Mouse (Mus musculus): ENCODE measurements around the gene Prkci. TPM values are rescaled to one million over a fixed set of nuclear protein-coding genes. Genes with fewer than 3 reads are reported as not detected.
A peak's percentile ranks its signal among the peaks of the same experiment; 100 is the strongest.

Prkci gene
- polyA plus RNA-seq, 1 experiment from 2014 or later = 5.0 TPM

DNA sequence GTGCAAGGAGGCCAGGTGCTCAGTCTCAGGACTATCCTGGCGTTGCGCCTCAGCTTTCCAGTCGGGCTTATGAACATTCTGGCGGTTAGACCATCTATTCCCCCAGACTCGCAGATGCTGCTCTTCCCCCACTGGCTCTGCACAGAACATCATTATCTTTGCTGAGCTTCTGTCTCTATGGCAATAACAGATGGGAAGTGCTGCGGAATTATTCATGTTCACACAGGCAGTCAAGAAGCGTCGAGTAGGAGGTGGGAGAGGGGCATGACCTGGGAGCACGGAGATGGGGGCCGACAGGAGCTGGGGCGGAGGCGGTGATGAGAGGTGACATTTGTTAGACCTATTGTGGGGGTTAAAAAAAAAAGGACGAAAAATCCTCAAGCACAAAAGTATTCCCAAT is 97.6 kb downstream of the Prkci start:
- peak overlapping the region; percentile 96 for H3K9ac ChIP-seq
- peaks cover 58% of the 10 kb centered on the region for H3K4me1 ChIP-seq (replicated peaks)
- DNase-seq = peak; percentile 31
- 2% methylated on average over 13 of the region's 13 CpGs for WGBS (ENCODE audit: insufficient replicate concordance)
- peak overlapping the region; percentile 100 for H3K4me2 ChIP-seq
- H3K27me3 ChIP-seq = no peaks in the 10 kb centered on the region
- ATAC-seq (ENCODE audit: low read depth) = no peak
- H3K4me3 ChIP-seq (replicated peaks) = peak overlapping the region; percentile 89
- peak overlapping the region; percentile 92 for H3K27ac ChIP-seq
- no peaks in the 10 kb centered on the region for H3K9me3 ChIP-seq (replicated peaks)
- no peaks in the 10 kb centered on the region for H3K36me3 ChIP-seq

DNA sequence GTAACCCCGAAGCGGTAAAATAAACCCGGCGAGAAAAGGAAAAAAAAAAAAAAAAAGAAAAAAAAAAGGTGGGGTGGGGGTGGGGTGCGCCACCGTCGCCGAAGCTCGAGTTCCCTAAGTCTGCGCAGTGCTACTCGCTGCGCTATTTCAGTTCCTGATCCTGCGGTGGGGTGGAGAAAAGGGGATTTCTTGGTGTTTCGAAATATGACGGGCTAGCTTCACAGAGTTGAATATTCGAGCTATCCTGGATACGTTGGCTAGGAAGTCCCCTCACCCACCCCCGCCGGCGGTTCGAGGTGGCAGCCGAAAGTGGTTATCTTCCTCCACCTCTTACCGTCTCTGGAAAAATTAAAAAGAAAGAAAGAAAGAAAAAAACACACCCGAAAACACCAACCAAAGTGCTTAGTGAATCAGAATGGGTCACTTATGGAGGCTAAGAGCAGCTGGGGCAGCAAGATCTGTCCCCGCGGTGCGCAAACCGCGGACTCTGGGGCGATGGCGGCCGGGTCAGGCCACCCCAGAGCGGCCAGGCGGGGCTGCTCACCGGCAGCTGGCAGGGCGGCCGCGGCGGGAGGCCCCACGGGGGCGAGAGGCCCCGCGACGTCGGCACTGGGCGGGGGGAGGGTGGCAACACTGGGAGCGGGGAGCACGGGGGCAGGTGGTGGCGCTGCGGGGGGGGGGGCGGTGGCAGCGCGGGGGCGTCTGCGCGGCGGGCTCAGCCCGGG is 98.2 kb downstream of the Prkci start:
- DNase-seq (peak; percentile 62), ATAC-seq (ENCODE audit: low read depth) (peak; percentile 68)
- H3K4me3 ChIP-seq (replicated peaks) = peak overlapping the region; percentile 89
- no peaks in the 10 kb centered on the region for H3K9me3 ChIP-seq (replicated peaks)
- H3K27me3 ChIP-seq = no peaks in the 10 kb centered on the region
- H3K36me3 ChIP-seq = no peaks in the 10 kb centered on the region
- 1% methylated on average over 45 of the region's 58 CpGs for WGBS (ENCODE audit: insufficient replicate concordance)
- H3K4me2 ChIP-seq = peak overlapping the region; percentile 100
- H3K27ac ChIP-seq = peak overlapping the region; percentile 92
- H3K4me1 ChIP-seq (replicated peaks) = peaks cover 62% of the 10 kb centered on the region
- H3K9ac ChIP-seq = peak overlapping the region; percentile 96

DNA sequence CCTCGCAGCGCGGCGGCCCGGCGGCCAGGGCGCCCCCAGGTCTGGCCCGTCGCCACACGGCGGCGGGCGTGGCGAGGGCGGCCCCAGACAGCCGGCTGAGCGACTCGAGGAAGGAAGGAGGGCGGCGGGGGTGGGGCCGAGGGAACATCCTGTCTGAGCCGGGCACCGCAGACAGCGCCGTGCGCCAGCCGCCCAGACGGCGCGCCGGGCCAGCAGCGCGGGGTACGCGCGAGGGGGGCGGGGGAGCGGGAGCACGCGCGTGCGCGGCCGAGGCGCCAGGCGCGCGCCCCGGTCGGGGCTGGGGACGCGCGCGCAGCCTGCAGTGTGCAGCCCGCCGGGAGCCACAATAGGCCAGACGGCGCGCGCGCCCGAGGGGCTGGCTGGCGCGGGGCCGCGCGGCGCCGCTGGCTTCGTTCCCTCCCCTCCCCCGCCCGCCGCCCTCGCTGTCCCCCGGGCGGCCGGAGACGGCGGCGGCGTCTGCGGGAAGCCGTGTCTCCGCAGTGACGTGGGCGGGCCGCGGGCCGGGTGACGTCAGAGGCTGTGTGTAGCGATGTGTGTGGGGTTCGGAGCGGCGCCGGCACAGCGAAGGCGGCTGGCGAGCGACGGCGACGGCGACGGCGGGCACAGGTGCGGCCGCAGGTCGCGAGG is 99.1 kb downstream of the Prkci start, which contains the start of gene Skil:
Skil (plus strand) TSS at position 528 of the 648 bp plus-strand sequence.
- peak; percentile 93 for ATAC-seq (ENCODE audit: low read depth)
- peak within 1 kb of the TSS; percentile 92 for H3K27ac ChIP-seq
- peak within 1 kb of the TSS; percentile 96 for H3K9ac ChIP-seq
- peak; percentile 84 for DNase-seq
- no peaks in the 10 kb centered on the region for H3K27me3 ChIP-seq
- H3K4me2 ChIP-seq = peak within 1 kb of the TSS; percentile 100
- H3K36me3 ChIP-seq = no peaks in the 10 kb centered on the region
- under 1% methylated on average over 73 of the region's 109 CpGs for WGBS (ENCODE audit: insufficient replicate concordance)
- H3K9me3 ChIP-seq (replicated peaks) = no peaks in the 10 kb centered on the region
- H3K4me3 ChIP-seq (replicated peaks) = peak within 1 kb of the TSS; percentile 89
- H3K4me1 ChIP-seq (replicated peaks) = peaks cover 65% of the 10 kb centered on the region

GRCm38 (mm10) chr3:31095179-31095490 is 99.6 kb downstream of the Prkci start:
- Histone ChIP-seq H3K9ac (peak overlapping the region; percentile 96), H3K36me3 (no peaks in the 10 kb centered on the region), H3K4me3 (replicated peaks) (peak overlapping the region; percentile 89), H3K9me3 (replicated peaks) (no peaks in the 10 kb centered on the region), H3K27me3 (no peaks in the 10 kb centered on the region), H3K27ac (peak overlapping the region; percentile 92), H3K4me2 (peak overlapping the region; percentile 100), H3K4me1 (replicated peaks) (peaks cover 69% of the 10 kb centered on the region)
- no peak for ATAC-seq (ENCODE audit: low read depth)
- under 1% methylated on average over 36 of the region's 39 CpGs for WGBS (ENCODE audit: insufficient replicate concordance)
- no peak for DNase-seq

DNA sequence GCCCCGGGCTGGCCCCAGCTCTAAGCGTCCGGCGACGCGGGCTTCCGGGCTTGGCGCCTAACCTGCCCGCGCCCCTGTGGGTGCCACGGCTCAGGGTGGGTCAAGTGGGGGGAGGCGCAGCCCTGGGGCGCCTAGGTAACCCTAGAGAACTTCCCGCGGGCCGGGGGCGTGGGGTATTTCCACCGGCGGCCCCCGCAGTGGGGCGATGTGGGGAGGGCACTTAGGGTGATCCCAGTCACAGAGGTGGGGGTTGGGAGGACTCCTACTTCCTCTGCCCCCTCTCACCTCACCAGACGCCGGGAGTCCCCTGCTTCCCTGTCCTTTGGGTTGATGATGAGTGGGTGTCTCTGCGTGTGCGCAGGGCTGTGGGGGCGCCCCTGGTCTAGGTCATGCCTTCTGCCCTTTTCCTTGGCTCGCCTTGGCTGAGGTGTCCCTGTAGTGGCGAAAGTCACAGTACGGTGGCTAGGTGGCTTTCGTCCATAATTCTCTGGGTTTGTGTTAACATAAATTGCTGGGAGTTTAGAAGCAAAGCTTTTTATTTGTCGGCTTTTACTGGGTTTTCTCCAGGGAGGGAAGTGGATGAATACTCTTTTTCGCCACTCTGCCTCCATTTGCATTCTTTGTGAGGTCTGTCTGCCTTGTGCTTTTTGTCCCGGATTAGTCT is 100.1 kb downstream of the Prkci start:
- 0 out of 2 replicates have a peak, but pooled peaks have one; percentile 4 for ATAC-seq (ENCODE audit: low read depth)
- Histone ChIP-seq H3K4me1 (replicated peaks) (peaks cover 65% of the 10 kb centered on the region), H3K9ac (peak overlapping the region; percentile 96), H3K36me3 (no peaks in the 10 kb centered on the region), H3K27me3 (no peaks in the 10 kb centered on the region), H3K4me2 (peak overlapping the region; percentile 100), H3K27ac (peak overlapping the region; percentile 92), H3K9me3 (replicated peaks) (no peaks in the 10 kb centered on the region), H3K4me3 (replicated peaks) (peak overlapping the region; percentile 89)
- WGBS (ENCODE audit: insufficient replicate concordance) = 2% methylated on average over 33 of the region's 33 CpGs
- peak; percentile 27 for DNase-seq

- Histone ChIP-seq H3K27ac (peak overlapping the region; percentile 92; the same call in 1 of the 2 replicates), H3K9ac (peak overlapping the region; percentile 96), H3K27me3 (no peaks in the 10 kb centered on the region), H3K4me3 (replicated peaks) (peak overlapping the region; percentile 89), H3K9me3 (replicated peaks) (no peaks in the 10 kb centered on the region), H3K36me3 (no peaks in the 10 kb centered on the region), H3K4me1 (replicated peaks) (peaks cover 57% of the 10 kb centered on the region), H3K4me2 (peak overlapping the region; percentile 100)
- DNase-seq (no peak), ATAC-seq (ENCODE audit: low read depth) (no peak)
- WGBS (ENCODE audit: insufficient replicate concordance) = 48% methylated on average over 10 of the region's 10 CpGs
Measured at GRCm38 (mm10) chr3:31096155-31097101, 100.9 kb downstream of the Prkci start.

DNA sequence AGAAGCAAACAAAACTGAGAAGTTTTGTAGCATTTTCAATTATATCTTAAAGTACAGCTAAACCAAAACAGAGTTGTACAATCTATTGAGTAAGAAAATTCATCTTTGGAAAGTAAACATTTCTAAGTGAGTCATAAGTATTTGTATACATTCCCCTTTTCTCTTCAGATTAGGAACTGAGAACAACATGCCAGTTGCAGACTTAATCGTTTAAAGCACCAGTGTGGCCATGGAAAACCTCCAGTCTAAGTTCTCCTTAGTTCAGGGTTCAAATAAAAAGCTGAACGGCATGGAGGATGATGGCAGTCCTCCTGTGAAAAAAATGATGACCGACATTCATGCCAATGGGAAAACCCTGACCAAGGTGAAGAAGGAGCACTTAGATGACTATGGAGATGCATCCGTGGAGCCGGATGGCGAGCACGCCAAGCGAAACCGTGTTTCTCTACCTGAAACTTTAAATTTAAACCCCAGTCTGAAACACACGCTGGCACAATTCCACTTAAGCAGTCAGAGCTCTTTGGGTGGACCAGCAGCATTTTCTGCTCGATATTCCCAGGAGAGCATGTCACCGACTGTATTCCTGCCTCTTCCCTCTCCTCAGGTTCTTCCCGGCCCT is 101.7 kb downstream of the Prkci start:
- DNase-seq = no peak
- H3K4me1 ChIP-seq (replicated peaks) = peaks cover 50% of the 10 kb centered on the region
- no peaks in the 10 kb centered on the region for H3K36me3 ChIP-seq
- no peaks in the 10 kb centered on the region for H3K27me3 ChIP-seq
- WGBS (ENCODE audit: insufficient replicate concordance) = 83% methylated on average over 13 of the region's 13 CpGs
- H3K9ac ChIP-seq = no peak overlapping the region
- no peak overlapping the region for H3K4me3 ChIP-seq (replicated peaks)
- no peaks in the 10 kb centered on the region for H3K9me3 ChIP-seq (replicated peaks)
- no peak overlapping the region for H3K27ac ChIP-seq
- ATAC-seq (ENCODE audit: low read depth) = no peak
- no peak overlapping the region for H3K4me2 ChIP-seq

- Histone ChIP-seq H3K4me3 (replicated peaks) (no peak overlapping the region), H3K27me3 (no peaks in the 10 kb centered on the region), H3K36me3 (no peaks in the 10 kb centered on the region), H3K4me2 (no peak overlapping the region), H3K9ac (no peak overlapping the region), H3K9me3 (replicated peaks) (no peaks in the 10 kb centered on the region), H3K4me1 (replicated peaks) (peaks cover 45% of the 10 kb centered on the region), H3K27ac (no peak overlapping the region)
- DNase-seq (no peak), ATAC-seq (ENCODE audit: low read depth) (no peak)
- WGBS (ENCODE audit: insufficient replicate concordance) = 81% methylated on average over 11 of the region's 11 CpGs
Measured at GRCm38 (mm10) chr3:31097976-31098375, 102.4 kb downstream of the Prkci start.

DNA sequence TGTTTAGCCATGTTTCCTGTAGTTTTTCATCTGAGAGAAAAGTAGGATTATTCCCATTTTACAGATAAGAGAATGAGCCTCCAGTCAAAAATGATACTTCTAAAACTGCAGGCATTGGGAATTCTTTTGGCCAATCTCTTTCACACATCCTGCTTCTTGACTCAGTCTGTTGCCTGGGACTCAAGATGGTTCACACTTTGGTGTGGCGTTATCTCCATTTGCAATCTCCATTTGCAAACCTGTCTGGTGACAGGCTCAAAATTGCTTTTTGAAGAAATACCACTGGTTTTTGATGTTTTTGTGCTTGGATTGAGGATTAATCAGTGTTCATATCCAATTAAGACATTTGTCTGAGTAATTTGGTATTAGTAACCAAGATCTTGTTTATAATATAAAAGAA is 103.0 kb downstream of the Prkci start:
- no peak overlapping the region for H3K4me3 ChIP-seq (replicated peaks)
- H3K9me3 ChIP-seq (replicated peaks) = no peaks in the 10 kb centered on the region
- whole genome bisulfite sequencing (ENCODE audit: insufficient replicate concordance) = 71% methylated on average over 1 of the region's 1 CpGs
- H3K36me3 ChIP-seq = no peaks in the 10 kb centered on the region
- DNase-seq (no peak), ATAC-seq (ENCODE audit: low read depth) (no peak)
- H3K27me3 ChIP-seq = no peaks in the 10 kb centered on the region
- no peak overlapping the region for H3K27ac ChIP-seq
- H3K4me1 ChIP-seq (replicated peaks) = peaks cover 40% of the 10 kb centered on the region
- H3K9ac ChIP-seq = no peak overlapping the region
- no peak overlapping the region for H3K4me2 ChIP-seq

- WGBS (ENCODE audit: insufficient replicate concordance) = 70% methylated on average over 5 of the region's 5 CpGs
- Histone ChIP-seq H3K4me1 (replicated peaks) (peaks cover 47% of the 10 kb centered on the region), H3K4me3 (replicated peaks) (no peak overlapping the region), H3K4me2 (no peak overlapping the region), H3K9me3 (replicated peaks) (no peaks in the 10 kb centered on the region), H3K27me3 (no peaks in the 10 kb centered on the region), H3K36me3 (no peaks in the 10 kb centered on the region), H3K27ac (no peak overlapping the region), H3K9ac (no peak overlapping the region)
- DNase-seq (no peak), ATAC-seq (ENCODE audit: low read depth) (no peak)
Measured at GRCm38 (mm10) chr3:31100026-31100425, 104.5 kb downstream of the Prkci start.
